Mouse (Mus musculus) lung, postnatal 0 days (tissue): Measurements from ENCODE around the gene Ccsap. TPM values are rescaled to one million over a fixed set of nuclear protein-coding genes. Genes with fewer than 3 reads are reported as not detected.

Experiments
- ATAC-seq: fragments of 200-750 bp; cut with Nextera tagmentation; 2 replicates; pipeline ENCODE4 v1.8.0; 2017; ENCODE audit warnings: moderate library complexity
- DNase-seq: peaks from one replicate; pipeline ENCODE4 v3.0.0-alpha.2; 2016; ENCODE audit warnings: low spot score
- H3K27ac ChIP-seq: fragments of 300-500 bp; sonication (generic); 2 replicates; pipeline ENCODE4 v1.5.1; 2014; ENCODE audit warnings: antibody characterized with exemption, mild to moderate bottlenecking, low read length, mixed read lengths
- H3K27me3 ChIP-seq: fragments of 300-500 bp; sonication (generic); replicated peaks from 2 replicates; pipeline ENCODE4 v1.6.1; 2014; ENCODE audit warnings: low read length, mixed read lengths; ENCODE audit not compliant: insufficient read depth
- H3K36me3 ChIP-seq: fragments of 300-500 bp; sonication (generic); 2 replicates; pipeline ENCODE4 v1.6.1; 2014; ENCODE audit warnings: low read length, mixed read lengths; ENCODE audit not compliant: insufficient read depth
- H3K4me1 ChIP-seq: fragments of 300-500 bp; sonication (generic); 2 replicates; pipeline ENCODE4 v1.6.1; 2014; ENCODE audit warnings: antibody characterized with exemption, low read depth, low read length, mixed read lengths; ENCODE audit not compliant: insufficient read depth
- H3K4me2 ChIP-seq: fragments of 300-500 bp; sonication (generic); replicated peaks from 2 replicates; pipeline ENCODE4 v1.6.1; 2014; ENCODE audit warnings: low read depth, mild to moderate bottlenecking, low read length, moderate library complexity, mixed read lengths
- H3K4me3 ChIP-seq: fragments of 300-500 bp; sonication (generic); 2 replicates; pipeline ENCODE4 v1.5.1; 2014; ENCODE audit warnings: low read depth, low read length
- H3K9ac ChIP-seq: fragments of 300-500 bp; sonication (generic); replicated peaks from 2 replicates; pipeline ENCODE4 v1.6.1; 2014; ENCODE audit warnings: low read depth, mild to moderate bottlenecking
- H3K9me3 ChIP-seq: fragments of 300-500 bp; sonication (generic); 2 replicates; pipeline ENCODE4 v1.6.1; 2016; ENCODE audit warnings: low read length, mixed read lengths
- CTCF ChIP-seq: IDR thresholded peaks from 2 replicates; pipeline ENCODE4 v1.5.1; 2016; ENCODE audit warnings: antibody characterized with exemption, mild to moderate bottlenecking
- EP300 ChIP-seq: IDR thresholded peaks from 2 replicates; pipeline ENCODE4 v1.6.1; 2016; ENCODE audit warnings: antibody characterized with exemption, mild to moderate bottlenecking, control low read depth
- WGBS: fragments of 180-500 bp; shearing (Covaris S2); extraction: QIAGEN DNeasy Blood & Tissue Kit; methylation state at CpG from one replicate; pipeline ENCODE4 v1.1.7; 2014; 5-methylcytosine and 5-hydroxymethylcytosine counted together
- polyA plus RNA-seq: library from polyadenylated mRNA; unstranded; fragments of >200 nt; fragmentation: Nextera tagmentation; extraction: Ambion mirVana; gene quantifications from 2 replicates; pipeline ENCODE4 v1.2.1, GENCODE M21; 2015

Gene Ccsap
- 1.2 and 1.3 TPM in 2 replicates for polyA plus RNA-seq

DNA sequence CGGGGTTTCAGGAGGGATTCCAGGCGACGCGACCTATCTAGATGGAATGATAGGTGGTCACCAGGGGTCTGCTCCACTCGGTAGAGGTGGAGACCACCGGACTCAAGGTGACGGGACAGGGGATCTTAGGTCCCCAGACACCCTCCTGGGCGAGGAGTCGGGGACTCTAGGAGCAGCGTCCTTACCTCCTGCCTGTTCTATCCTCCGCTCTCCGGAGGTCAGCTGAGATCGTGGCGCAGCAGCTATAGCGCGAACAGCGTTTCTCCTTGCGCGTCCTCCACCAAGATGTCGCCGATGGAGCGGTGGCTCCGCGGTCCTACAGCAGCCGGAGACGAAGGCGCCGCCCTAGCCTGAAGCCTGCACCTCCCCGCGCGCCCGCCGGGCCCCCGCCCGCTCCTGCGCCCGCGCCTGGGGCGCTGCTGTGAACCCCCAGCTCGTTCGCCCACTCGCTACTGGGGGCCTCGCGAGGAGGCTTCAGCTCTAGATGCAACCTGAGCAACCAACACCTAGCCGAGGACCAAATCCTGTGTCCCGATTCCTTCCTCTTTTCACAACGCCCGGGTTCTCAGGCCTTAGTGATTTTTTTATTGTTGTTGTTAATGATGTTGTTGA, at the start of gene Ccsap:
TSS of gene Ccsap (minus strand) at position 562 of the 612 bp plus-strand sequence.
- Histone ChIP-seq H3K4me1 (no peaks in the 10 kb centered on the region), H3K4me3 (peak within 1 kb of the TSS; percentile 76), H3K4me2 (peak within 1 kb of the TSS; percentile 99), H3K36me3 (no peaks in the 10 kb centered on the region), H3K9me3 (no peaks in the 10 kb centered on the region), H3K27ac (peak within 1 kb of the TSS; percentile 51; the same call in 1 of the 2 replicates), H3K9ac (peak within 1 kb of the TSS; percentile 51), H3K27me3 (0 out of 2 replicates have a peak, but pooled peaks cover 3% of the 10 kb centered on the region)
- ATAC-seq (peak; percentile 60), DNase-seq (peak; percentile 52)
- TF ChIP-seq EP300, result no peak
- no peak for TF ChIP-seq CTCF
- WGBS, result under 1% methylated on average over 43 of the region's 48 CpGs

DNA sequence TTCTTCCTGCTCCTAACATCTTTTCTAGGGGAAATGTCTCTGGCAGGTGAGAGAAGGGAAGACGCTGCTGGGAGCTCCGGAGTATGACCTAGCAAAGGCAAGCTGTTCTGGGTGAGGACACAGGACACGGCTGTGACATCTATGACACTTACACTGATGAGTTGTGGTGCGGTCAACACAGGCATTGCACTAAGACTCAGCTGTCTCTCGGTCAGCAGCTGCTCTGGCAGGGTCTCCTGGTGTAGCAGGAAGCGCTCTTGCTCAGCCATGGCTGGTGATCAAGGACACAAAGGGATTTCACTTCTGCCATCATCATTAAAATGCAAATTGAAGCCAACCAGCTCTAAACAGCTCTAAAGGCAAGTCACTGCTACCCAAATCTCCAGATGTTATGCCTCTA, 47.6 kb upstream of the Ccsap start:
- Histone ChIP-seq H3K36me3 (peaks cover 40% of the 10 kb centered on the region), H3K4me2 (no peak overlapping the region), H3K9ac (no peak overlapping the region), H3K27ac (no peak overlapping the region), H3K27me3 (no peaks in the 10 kb centered on the region), H3K4me3 (no peak overlapping the region), H3K4me1 (no peaks in the 10 kb centered on the region), H3K9me3 (no peaks in the 10 kb centered on the region)
- no peak for TF ChIP-seq CTCF
- TF ChIP-seq EP300, result no peak
- DNase-seq (no peak), ATAC-seq (no peak)
- 94% methylated on average over 6 of the region's 6 CpGs for WGBS

DNA sequence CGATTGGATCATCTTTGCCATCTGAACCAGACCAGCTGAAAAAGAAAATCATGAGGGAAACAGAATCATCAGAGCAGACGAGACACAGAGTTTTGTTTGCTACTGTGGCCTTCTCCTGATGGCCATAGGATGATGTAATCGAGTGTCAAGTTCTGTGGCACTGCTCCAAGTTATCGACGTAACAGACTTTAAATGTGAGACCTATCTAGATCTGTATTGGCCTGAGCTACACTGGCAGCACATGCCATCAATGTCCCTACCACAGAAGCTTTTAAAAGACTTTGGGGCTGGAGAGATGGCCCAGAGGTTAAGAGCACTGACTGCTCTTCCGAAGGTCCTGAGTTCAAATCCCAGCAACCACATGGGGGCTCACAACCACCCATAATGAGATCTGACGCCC, 42.6 kb upstream of the Ccsap start:
- Histone ChIP-seq H3K27ac (no peak overlapping the region), H3K9me3 (no peaks in the 10 kb centered on the region), H3K4me3 (no peak overlapping the region), H3K9ac (no peak overlapping the region), H3K27me3 (no peaks in the 10 kb centered on the region), H3K4me1 (no peaks in the 10 kb centered on the region), H3K4me2 (no peak overlapping the region), H3K36me3 (peaks cover 32% of the 10 kb centered on the region)
- DNase-seq (no peak), ATAC-seq (no peak)
- TF ChIP-seq CTCF (no peak), EP300 (no peak)
- 73% methylated on average over 7 of the region's 7 CpGs for WGBS

DNA sequence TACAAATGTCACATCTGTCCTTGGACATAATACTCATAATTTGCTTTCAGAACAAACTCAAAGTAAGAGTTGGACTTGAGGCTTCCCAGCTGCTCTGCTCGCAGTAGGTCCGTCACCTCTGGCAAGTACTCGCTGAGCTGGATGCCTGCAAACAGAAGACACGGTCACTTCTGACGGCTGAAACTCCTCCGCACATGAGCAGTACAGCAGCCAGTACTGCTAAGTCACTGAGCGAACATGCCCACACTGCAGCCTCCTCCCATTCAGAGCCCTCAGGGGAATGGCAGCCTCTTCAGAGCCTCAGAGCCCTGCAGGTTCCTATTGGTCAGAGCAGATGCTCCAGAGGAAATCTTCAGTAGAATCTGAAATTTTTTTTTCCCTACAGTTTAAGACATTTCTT, 39.4 kb upstream of the Ccsap start:
- Histone ChIP-seq H3K27me3 (peaks cover 8% of the 10 kb centered on the region; the same call in 1 of the 2 replicates), H3K4me1 (no peaks in the 10 kb centered on the region), H3K36me3 (peaks cover 23% of the 10 kb centered on the region), H3K9me3 (no peaks in the 10 kb centered on the region), H3K27ac (no peak overlapping the region), H3K4me3 (no peak overlapping the region), H3K4me2 (no peak overlapping the region), H3K9ac (no peak overlapping the region)
- whole genome bisulfite sequencing, result 85% methylated on average over 7 of the region's 7 CpGs
- TF ChIP-seq EP300, result no peak
- no peak for ATAC-seq
- peak; percentile 15 for DNase-seq

DNA sequence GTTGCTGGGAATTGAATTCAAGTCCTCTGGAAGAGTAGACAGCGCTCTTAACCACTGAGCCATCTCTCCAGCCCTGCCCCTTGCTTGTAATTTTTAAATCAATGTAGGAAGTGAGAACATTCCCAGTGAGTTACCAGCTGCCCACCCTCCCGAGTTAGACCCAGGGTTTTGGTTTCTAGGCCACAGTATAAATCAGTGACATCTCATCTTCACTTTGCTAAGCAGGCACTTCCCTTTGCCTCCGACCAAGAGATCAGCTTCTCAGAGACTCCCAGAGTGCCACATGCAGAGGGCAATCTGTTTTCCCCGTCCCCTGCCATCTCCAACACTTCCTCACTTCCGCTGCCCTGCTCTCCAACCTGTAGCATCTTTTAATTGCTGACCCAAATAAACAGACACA, 38.6 kb upstream of the Ccsap start:
- DNase-seq (no peak), ATAC-seq (no peak)
- no peak overlapping the region for H3K4me2 ChIP-seq
- H3K9me3 ChIP-seq, result no peaks in the 10 kb centered on the region
- H3K9ac ChIP-seq, result no peak overlapping the region
- H3K4me1 ChIP-seq, result no peaks in the 10 kb centered on the region
- no peak overlapping the region for H3K4me3 ChIP-seq
- TF ChIP-seq EP300 (no peak), CTCF (no peak)
- no peak overlapping the region for H3K27ac ChIP-seq
- 84% methylated on average over 5 of the region's 5 CpGs for WGBS
- peaks cover 15% of the 10 kb centered on the region for H3K27me3 ChIP-seq
- peaks cover 20% of the 10 kb centered on the region for H3K36me3 ChIP-seq

DNA sequence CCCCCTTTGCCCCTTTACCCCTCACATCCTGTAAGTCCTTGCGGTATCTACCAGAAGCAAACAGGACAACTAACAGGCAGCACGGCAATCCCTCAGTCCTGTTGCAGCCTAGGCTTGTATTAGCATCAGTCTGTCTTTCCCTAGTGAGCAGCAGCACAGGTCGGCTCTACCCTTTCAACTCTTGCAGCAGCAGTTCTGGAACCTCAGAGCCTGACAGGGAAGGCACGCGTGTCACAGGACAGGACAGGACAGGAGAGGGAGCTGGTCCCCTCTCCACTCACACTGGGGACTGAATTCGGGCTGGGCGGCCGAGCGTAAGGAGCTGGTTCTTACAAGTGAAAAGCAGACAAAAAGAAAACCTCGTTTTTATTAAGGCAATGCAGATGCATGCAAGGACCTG, 36.8 kb upstream of the Ccsap start:
- no peak for ATAC-seq
- H3K9me3 ChIP-seq, result no peaks in the 10 kb centered on the region
- WGBS, result 49% methylated on average over 10 of the region's 10 CpGs
- H3K4me3 ChIP-seq, result no peak overlapping the region
- H3K36me3 ChIP-seq, result peaks cover 7% of the 10 kb centered on the region; the same call in 1 of the 2 replicates
- H3K4me1 ChIP-seq, result no peaks in the 10 kb centered on the region
- no peak overlapping the region for H3K4me2 ChIP-seq
- H3K27ac ChIP-seq, result no peak overlapping the region
- H3K9ac ChIP-seq, result no peak overlapping the region
- no peak for DNase-seq
- TF ChIP-seq EP300 (no peak), CTCF (no peak)
- H3K27me3 ChIP-seq, result peaks cover 32% of the 10 kb centered on the region
